Mouse (Mus musculus) embryonic fibroblast, embryonic 13.5 days (primary cell): Measurements from ENCODE around the gene Cyp2u1. TPM values are rescaled to one million over a fixed set of nuclear protein-coding genes. Genes with fewer than 3 reads are reported as not detected.
"Not testable (repeated sequence)": the region's sequence is repeated elsewhere in the genome, so short reads cannot be mapped to it uniquely, and the experiment has no call there.

ENCODE experiments used
- H3K27ac ChIP-seq: 2 replicates; pipeline ENCODE4 v1.5.1; 2012; ENCODE audit warnings: low read length, control low read depth, inconsistent platforms; ENCODE audit not compliant: insufficient read depth
- H3K4me1 ChIP-seq: 2 replicates; pipeline ENCODE4 v1.6.1; 2011; ENCODE audit warnings: low read length; ENCODE audit not compliant: control insufficient read depth, insufficient read depth
- H3K4me3 ChIP-seq: 2 replicates; pipeline ENCODE4 v1.5.1; 2011; ENCODE audit warnings: mild to moderate bottlenecking, control low read depth, low read length; ENCODE audit not compliant: insufficient read depth
- CTCF ChIP-seq: IDR thresholded peaks from 2 replicates; pipeline ENCODE4 v1.5.1; 2011; ENCODE audit warnings: mild to moderate bottlenecking, control low read depth, low read length, moderate library complexity, borderline replicate concordance; ENCODE audit not compliant: insufficient read depth
- POLR2A ChIP-seq: IDR thresholded peaks from 2 replicates; pipeline ENCODE4 v1.6.1; 2011; ENCODE audit warnings: low read depth, mild to moderate bottlenecking, control low read depth, low read length, moderate library complexity
- polyA plus RNA-seq: library from polyadenylated mRNA; stranded (reverse); fragments of >200 nt; gene quantifications from 2 replicates; pipeline ENCODE4 v1.2.4, GENCODE M21; 2011; ENCODE audit warnings: low read depth; ENCODE audit not compliant: missing spikeins, insufficient read length

Cyp2u1 gene
- polyA plus RNA-seq: 2.5 and 3.0 TPM in 2 replicates

GRCm38 (mm10) chr3:131302452-131303319 lies at the start of gene Cyp2u1:
Cyp2u1 (minus strand) TSS chr3:131303227.
- Histone ChIP-seq H3K27ac (peak within 1 kb of the TSS; percentile 1; the same call in 1 of the 2 replicates), H3K4me3 (peak within 1 kb of the TSS; percentile 54), H3K4me1 (no peaks in the 10 kb centered on the region; the same call in 1 of the 2 replicates)
- TF ChIP-seq POLR2A (peak; percentile 68), CTCF (0 out of 2 replicates have a peak, but pooled peaks have one; percentile 17)

- no peak overlapping the region for H3K27ac ChIP-seq
- H3K4me3 ChIP-seq: no peak overlapping the region
- TF ChIP-seq POLR2A (no peak), CTCF (no peak)
- peaks cover 2% of the 10 kb centered on the region for H3K4me1 ChIP-seq
Measured at GRCm38 (mm10) chr3:131350539-131350938, 47.5 kb upstream of the Cyp2u1 start.

- Histone ChIP-seq H3K4me1 (no peaks in the 10 kb centered on the region), H3K27ac (no peak overlapping the region), H3K4me3 (no peak overlapping the region)
- no peak for TF ChIP-seq POLR2A
- no peak for TF ChIP-seq CTCF
Measured at GRCm38 (mm10) chr3:131349013-131349412, 46.0 kb upstream of the Cyp2u1 start.

GRCm38 (mm10) chr3:131348579-131348950 lies 45.5 kb upstream of the Cyp2u1 start:
- no peaks in the 10 kb centered on the region for H3K4me1 ChIP-seq
- TF ChIP-seq CTCF: no peak
- H3K27ac ChIP-seq: no peak overlapping the region
- no peak overlapping the region for H3K4me3 ChIP-seq

GRCm38 (mm10) chr3:131347831-131348578 lies 45.0 kb upstream of the Cyp2u1 start:
- no peak for TF ChIP-seq POLR2A
- peak; percentile 63 for TF ChIP-seq CTCF
- H3K4me1 ChIP-seq: no peaks in the 10 kb centered on the region
- no peak overlapping the region for H3K27ac ChIP-seq

GRCm38 (mm10) chr3:131345903-131346302 lies 42.9 kb upstream of the Cyp2u1 start:
- Histone ChIP-seq H3K4me3 (no peak overlapping the region), H3K27ac (no peak overlapping the region), H3K4me1 (no peaks in the 10 kb centered on the region)
- TF ChIP-seq CTCF: no peak
- no peak for TF ChIP-seq POLR2A

More at GRCm38 (mm10) chr3:131347831-131348578, 45.0 kb upstream of the Cyp2u1 start:
- H3K4me3 ChIP-seq: no peak overlapping the region

- H3K4me1 ChIP-seq: 0 out of 2 replicates have a peak, but pooled peaks cover 2% of the 10 kb centered on the region
- H3K27ac ChIP-seq: no peak overlapping the region
- H3K4me3 ChIP-seq: no peak overlapping the region
- TF ChIP-seq POLR2A: no peak
- TF ChIP-seq CTCF: no peak
Measured at GRCm38 (mm10) chr3:131343311-131343710, 40.3 kb upstream of the Cyp2u1 start.

GRCm38 (mm10) chr3:131340885-131341284 lies 37.9 kb upstream of the Cyp2u1 start:
- no peak overlapping the region for H3K4me3 ChIP-seq
- no peak overlapping the region for H3K27ac ChIP-seq
- 0 out of 2 replicates have a peak, but pooled peaks cover 2% of the 10 kb centered on the region for H3K4me1 ChIP-seq
- TF ChIP-seq CTCF (no peak), POLR2A (no peak)

- Histone ChIP-seq H3K27ac (no peak overlapping the region), H3K4me1 (peaks cover 13% of the 10 kb centered on the region; the same call in 1 of the 2 replicates), H3K4me3 (no peak overlapping the region)
- TF ChIP-seq POLR2A (no peak), CTCF (no peak)
Measured at GRCm38 (mm10) chr3:131339280-131339679, 36.3 kb upstream of the Cyp2u1 start.

- peaks cover 14% of the 10 kb centered on the region; the same call in 1 of the 2 replicates for H3K4me1 ChIP-seq
- H3K4me3 ChIP-seq, H3K27ac ChIP-seq: not testable (repeated sequence)
Measured at GRCm38 (mm10) chr3:131337749-131338148, 34.7 kb upstream of the Cyp2u1 start.
